Mouse (Mus musculus) thymus, adult 2 months (tissue): ENCODE results near the gene Gfi1b. TPM values are rescaled to one million over a fixed set of nuclear protein-coding genes. Genes with fewer than 3 reads are reported as not detected.

Experiments
- DNase-seq: peaks from one replicate; pipeline ENCODE4 v3.0.0; 2021
- H3K27ac ChIP-seq: fragments of 200-500 bp; 2 replicates; pipeline ENCODE4 v1.5.1; 2012; ENCODE audit warnings: low read length, control low read depth; ENCODE audit not compliant: control insufficient read depth, insufficient read depth
- H3K27me3 ChIP-seq: fragments of 200-500 bp; 2 replicates; pipeline ENCODE4 v1.6.1; 2012; ENCODE audit warnings: mild to moderate bottlenecking, low read length, moderate library complexity, mixed read lengths; ENCODE audit not compliant: control insufficient read depth, insufficient read depth
- H3K36me3 ChIP-seq: fragments of 200-500 bp; 2 replicates; pipeline ENCODE4 v1.6.1; 2012; ENCODE audit warnings: mild to moderate bottlenecking, low read length, moderate library complexity; ENCODE audit not compliant: control insufficient read depth, insufficient read depth
- H3K4me1 ChIP-seq: fragments of 200-500 bp; replicated peaks from 2 replicates; pipeline ENCODE4 v1.6.1; 2012; ENCODE audit warnings: low read length; ENCODE audit not compliant: control insufficient read depth, insufficient read depth
- H3K4me3 ChIP-seq: fragments of 200-500 bp; 2 replicates; pipeline ENCODE4 v1.5.1; 2012; ENCODE audit warnings: mild to moderate bottlenecking, low read length, control low read depth, moderate library complexity; ENCODE audit not compliant: control insufficient read depth, insufficient read depth
- CTCF ChIP-seq: fragments of 200-500 bp; IDR thresholded peaks from 2 replicates; pipeline ENCODE4 v1.5.1; 2012; ENCODE audit warnings: mild to moderate bottlenecking, control low read depth, low read length, moderate library complexity, borderline replicate concordance; ENCODE audit not compliant: control insufficient read depth, poor library complexity, insufficient read depth; ENCODE audit errors: extremely low read depth
- POLR2A ChIP-seq: fragments of 200-500 bp; IDR thresholded peaks from 2 replicates; pipeline ENCODE4 v1.6.1; 2012; ENCODE audit warnings: mild to moderate bottlenecking, low read length, control low read depth, moderate library complexity; ENCODE audit not compliant: control insufficient read depth, poor library complexity, insufficient read depth; ENCODE audit errors: extremely low read depth
- WGBS: fragments of 180-500 bp; shearing (Covaris S2); methylation state at CpG from one replicate; pipeline ENCODE4 v1.1.7; 2018; 5-methylcytosine and 5-hydroxymethylcytosine counted together
- polyA plus RNA-seq: library from polyadenylated mRNA; depleted of rRNA; stranded (reverse); fragments of >200 nt; gene quantifications from 2 replicates; pipeline ENCODE4 v1.2.3, GENCODE M21; 2012

Gfi1b gene
- polyA plus RNA-seq, 1 experiment, result 1.8 TPM

DNA sequence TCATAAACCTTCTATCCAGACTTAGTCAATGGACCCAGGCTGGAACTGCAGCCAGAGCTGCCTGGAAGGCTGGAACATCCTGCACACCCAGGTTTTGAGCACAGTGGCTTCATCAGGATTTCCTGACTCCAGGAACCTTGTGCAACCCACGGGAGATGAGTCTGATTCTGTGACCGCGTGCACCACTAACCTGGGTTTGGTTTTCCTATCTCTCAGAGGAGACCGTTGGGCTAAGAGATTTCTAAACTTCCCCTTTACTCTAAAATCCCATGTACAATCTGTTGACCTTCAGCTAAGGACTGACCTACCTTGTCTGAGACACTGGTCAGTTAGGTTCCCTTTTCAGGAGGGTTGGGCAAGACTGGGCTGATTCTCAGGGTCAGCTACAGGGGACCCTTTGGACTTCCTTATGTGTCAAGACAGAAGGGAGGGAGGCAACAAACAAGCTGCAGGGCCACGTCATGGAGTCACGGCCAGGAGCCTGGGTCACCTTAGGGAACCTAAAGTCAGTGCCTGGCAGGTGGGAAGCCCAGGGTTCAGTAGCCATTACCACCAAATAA, 2.9 kb downstream of the Gfi1b start:
- Histone ChIP-seq H3K27ac (no peak overlapping the region), H3K36me3 (no peaks in the 10 kb centered on the region)
- 41% methylated on average over 6 of the region's 6 CpGs for WGBS

DNA sequence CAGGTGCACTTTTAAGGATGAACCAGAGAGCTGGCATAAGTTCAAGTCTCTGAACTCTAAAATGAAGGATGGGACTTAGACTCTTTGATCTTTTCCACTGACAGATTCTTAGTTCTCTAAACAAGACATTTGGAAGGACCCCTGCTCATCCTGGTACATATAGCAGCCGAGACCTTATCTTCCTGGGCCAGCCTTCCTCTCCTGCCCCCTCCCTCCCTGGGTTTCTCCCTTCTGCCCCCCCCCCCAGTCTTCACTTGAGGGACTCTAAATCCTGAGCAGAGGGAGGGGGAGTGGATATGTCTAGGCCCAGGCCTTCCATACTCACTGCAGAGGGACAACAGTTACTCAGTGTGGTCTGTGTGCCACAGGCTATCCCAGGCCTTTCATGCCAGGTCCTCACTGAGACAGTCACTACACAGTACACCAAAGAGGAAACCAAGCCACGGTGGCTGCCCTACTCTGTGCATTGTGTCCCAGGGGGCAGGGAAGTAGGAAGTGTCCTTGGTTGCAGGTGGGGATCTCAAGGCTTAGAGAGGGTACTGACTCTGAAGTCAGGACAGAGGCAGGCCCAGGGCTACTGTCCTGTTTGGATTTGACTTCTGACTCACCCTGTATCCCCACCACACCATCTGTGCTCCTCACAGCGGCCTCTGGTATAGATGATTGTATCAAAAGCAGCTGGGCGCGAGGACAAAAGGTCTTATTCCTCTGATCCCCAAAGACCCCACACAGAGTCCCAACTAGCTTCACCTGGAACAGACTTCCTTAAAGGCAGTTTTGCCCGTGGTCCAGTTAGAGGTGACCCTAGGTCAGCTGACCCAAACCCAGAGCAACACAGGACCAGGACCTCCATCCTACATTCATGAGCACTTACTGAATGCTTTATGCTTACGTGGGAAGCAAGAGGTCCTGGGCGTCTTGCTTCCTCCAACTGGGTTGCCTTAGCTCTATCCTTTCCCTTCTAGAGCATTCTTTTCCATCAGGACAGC, 4.0 kb downstream of the Gfi1b start:
- no peak overlapping the region for H3K27ac ChIP-seq

More for the DNA sequence above, 2.9 kb downstream of the Gfi1b start:
- DNase-seq, result no peak
- TF ChIP-seq CTCF, result no peak
- TF ChIP-seq POLR2A, result no peak
- H3K4me3 ChIP-seq, result no peak overlapping the region
- H3K4me1 ChIP-seq, result peaks cover 11% of the 10 kb centered on the region
- no peaks in the 10 kb centered on the region; the same call in 1 of the 2 replicates for H3K27me3 ChIP-seq

GRCm38 (mm10) chr2:28616874-28617273, 4.9 kb downstream of the Gfi1b start:
- H3K4me3 ChIP-seq, result no peak overlapping the region
- DNase-seq, result no peak
- H3K27ac ChIP-seq, result no peak overlapping the region
- H3K27me3 ChIP-seq, result no peaks in the 10 kb centered on the region; the same call in 1 of the 2 replicates
- 95% methylated on average over 9 of the region's 9 CpGs for WGBS
- TF ChIP-seq POLR2A (no peak), CTCF (no peak)
- H3K36me3 ChIP-seq, result no peaks in the 10 kb centered on the region
- H3K4me1 ChIP-seq, result peaks cover 11% of the 10 kb centered on the region

More for the DNA sequence above, 4.0 kb downstream of the Gfi1b start:
- H3K36me3 ChIP-seq, result no peaks in the 10 kb centered on the region
- no peak overlapping the region for H3K4me3 ChIP-seq
- H3K27me3 ChIP-seq, result no peaks in the 10 kb centered on the region; the same call in 1 of the 2 replicates
- DNase-seq, result no peak
- no peak for TF ChIP-seq CTCF
- no peak for TF ChIP-seq POLR2A
- WGBS, result 69% methylated on average over 8 of the region's 8 CpGs
- H3K4me1 ChIP-seq, result peaks cover 11% of the 10 kb centered on the region

DNA sequence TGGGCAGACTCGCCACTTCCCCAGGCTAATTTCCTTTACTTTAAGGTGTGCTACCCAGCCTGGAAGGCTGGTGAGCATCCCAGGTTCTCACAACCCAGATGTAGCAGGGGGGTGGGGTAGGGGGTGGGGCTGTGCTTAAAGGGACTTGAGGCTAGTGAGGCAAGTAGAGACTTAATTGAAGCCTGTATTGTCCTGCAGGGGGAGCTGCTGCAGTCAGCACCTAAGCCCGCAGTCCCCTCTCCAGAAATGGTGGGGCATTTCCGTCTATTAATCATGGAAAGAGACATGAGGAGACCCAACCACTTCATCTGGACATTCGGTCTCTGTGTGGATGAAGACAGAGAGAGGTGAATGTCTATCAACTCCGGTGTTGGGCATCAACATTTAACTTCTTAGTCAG, 5.4 kb downstream of the Gfi1b start:
- H3K27ac ChIP-seq, result no peak overlapping the region
- TF ChIP-seq POLR2A (no peak), CTCF (no peak)
- WGBS, result 74% methylated on average over 5 of the region's 5 CpGs
- no peaks in the 10 kb centered on the region; the same call in 1 of the 2 replicates for H3K27me3 ChIP-seq
- H3K4me1 ChIP-seq, result peaks cover 11% of the 10 kb centered on the region
- no peak for DNase-seq
- H3K4me3 ChIP-seq, result no peak overlapping the region
- no peaks in the 10 kb centered on the region for H3K36me3 ChIP-seq

GRCm38 (mm10) chr2:28613599-28613998, 8.2 kb downstream of the Gfi1b start:
- Histone ChIP-seq H3K27ac (no peak overlapping the region), H3K4me3 (no peak overlapping the region), H3K4me1 (peaks cover 15% of the 10 kb centered on the region), H3K36me3 (no peaks in the 10 kb centered on the region), H3K27me3 (no peaks in the 10 kb centered on the region)
- no peak for DNase-seq
- no peak for TF ChIP-seq POLR2A
- TF ChIP-seq CTCF, result no peak
- 97% methylated on average over 10 of the region's 10 CpGs for WGBS

- Histone ChIP-seq H3K36me3 (no peaks in the 10 kb centered on the region), H3K27ac (no peak overlapping the region), H3K27me3 (no peaks in the 10 kb centered on the region), H3K4me3 (no peak overlapping the region), H3K4me1 (peaks cover 10% of the 10 kb centered on the region)
- no peak for DNase-seq
- 97% methylated on average over 10 of the region's 10 CpGs for WGBS
- TF ChIP-seq POLR2A, result no peak
Measured at GRCm38 (mm10) chr2:28612436-28613063, 9.2 kb downstream of the Gfi1b start.

DNA sequence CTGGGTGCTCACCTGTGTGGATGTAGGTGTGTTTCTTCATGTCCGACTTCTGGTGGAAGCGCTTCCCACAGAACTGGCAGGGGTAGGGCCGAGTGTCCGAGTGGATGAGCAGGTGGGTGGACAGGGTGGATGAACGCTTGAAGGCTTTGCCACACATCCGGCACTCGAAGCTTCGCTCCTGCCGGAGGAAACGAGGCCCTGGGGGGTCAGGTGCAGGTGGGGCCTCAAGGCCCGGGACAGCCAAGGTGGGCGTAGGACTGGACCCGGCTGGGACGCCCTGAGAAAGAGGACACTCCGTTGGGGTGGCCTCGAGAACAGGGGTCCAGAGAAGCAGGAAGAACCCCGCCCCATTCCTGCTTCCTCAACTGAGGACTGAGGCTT, 10.4 kb downstream of the Gfi1b start:
- TF ChIP-seq CTCF (no peak), POLR2A (no peak)
- Histone ChIP-seq H3K4me3 (no peak overlapping the region), H3K4me1 (peaks cover 10% of the 10 kb centered on the region), H3K27ac (no peak overlapping the region), H3K27me3 (no peaks in the 10 kb centered on the region), H3K36me3 (no peaks in the 10 kb centered on the region)
- no peak for DNase-seq
- 93% methylated on average over 17 of the region's 17 CpGs for WGBS
